Mouse (Mus musculus) C2C12 (cell line): ENCODE measurements at regions not wholly inside any gene's neighbourhood (a gene's known extent, or its start where the extent isn't known, plus 50 kb on each side); places are given as distances from the start of the nearest gene placed in this dataset.

Source experiments
- CTCF ChIP-seq: IDR thresholded peaks from one replicate; pipeline ENCODE4 v1.5.1; 2011; ENCODE audit not compliant: control insufficient read depth, insufficient read depth, insufficient read length
- MYOD1 ChIP-seq: IDR thresholded peaks from one replicate; pipeline ENCODE4 v1.6.1; 2011; ENCODE audit warnings: low read depth; ENCODE audit not compliant: control insufficient read depth, insufficient read length
- MYOG ChIP-seq: IDR thresholded peaks from one replicate; pipeline ENCODE4 v1.6.1; 2011; ENCODE audit not compliant: control insufficient read depth, insufficient read length; ENCODE audit errors: extremely low read depth

GRCm38 (mm10) chr4:62823555-62824250 lies 141.7 kb upstream of the Zfp618 start:
- TF ChIP-seq CTCF = no peak
- TF ChIP-seq MYOD1 = no peak
- TF ChIP-seq MYOG = no peak
